Mouse (Mus musculus) frontal cortex, postnatal 25 days (tissue): ENCODE measurements around the gene Phf1.
"Not testable (repeated sequence)": the region's sequence is repeated elsewhere in the genome, so short reads cannot be mapped to it uniquely, and the experiment has no call there.

ENCODE experiments used
- DNase-seq, 2 experiments: peaks; one replicate each; pipeline ENCODE4 v3.0.0; 2022; ENCODE audit warnings: low spot score in 2 of 2

The Phf1 gene

GRCm38 (mm10) chr17:26977354-26977753 is 44.5 kb downstream of the Phf1 start:
- not testable (repeated sequence) for DNase-seq

GRCm38 (mm10) chr17:26979426-26979825 is 46.6 kb downstream of the Phf1 start:
- DNase-seq: no peak

- no peak for DNase-seq
Measured at GRCm38 (mm10) chr17:26981050-26981449, 48.2 kb downstream of the Phf1 start.

- DNase-seq: no peak
Measured at GRCm38 (mm10) chr17:26983382-26983781, 50.5 kb downstream of the Phf1 start.

GRCm38 (mm10) chr17:26985503-26986179 is 52.8 kb downstream of the Phf1 start:
- no peak for DNase-seq
